In the genomic region with DNA sequence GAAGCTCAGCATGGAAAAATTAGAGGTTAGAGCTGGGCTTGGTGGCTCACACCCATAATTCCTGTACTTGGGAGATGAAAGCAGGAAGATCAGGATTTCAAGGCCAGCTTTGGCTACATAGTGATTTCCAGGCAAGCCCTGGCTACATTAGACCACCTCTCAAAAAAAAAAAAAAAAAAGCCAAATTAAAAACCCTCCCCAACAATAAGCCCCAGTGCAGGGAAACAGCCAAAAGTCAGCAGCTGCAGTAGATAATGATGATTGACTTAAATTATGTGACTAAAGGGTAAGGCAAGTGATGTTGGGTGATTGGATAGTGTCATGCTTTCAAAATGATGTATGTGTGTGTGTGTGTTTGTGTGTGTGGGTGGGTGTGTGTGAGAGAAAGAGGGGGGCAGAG, we compare ENCODE assay signal across 20 mouse cellular contexts. TPM values are rescaled to one million over a fixed set of nuclear protein-coding genes. Genes with fewer than 3 reads are reported as not detected.
DNase-seq lines count a peak whose midpoint lies in the region; ATAC-seq lines count a peak whose summit lies in the region.
"Had no signal": no experiment of that assay in that cellular context is flagged by ENCODE, and none has a peak within 500 bp of the region (broad histone marks: within the 10 kb centered on the region; RNA-seq: fewer than 3 reads in every experiment).

No protein-coding gene starts in this region.

- no peaks in the 10 kb centered on the region for H3K9me3 ChIP-seq in megakaryocyte, embryonic 14.5 days
- no peaks in the 10 kb centered on the region for H3K9me3 ChIP-seq in liver, embryonic 15.5 days (replicated peaks)
- H3K9me3 ChIP-seq: embryonic facial prominence, embryonic 13.5 days; forebrain, embryonic 12.5 days; G1E; heart, embryonic 15.5 days; hindbrain, embryonic 13.5 days had no signal

- no peak overlapping the region for H3K9ac ChIP-seq in liver, embryonic 15.5 days
- H3K9ac ChIP-seq: embryonic facial prominence, embryonic 13.5 days; forebrain, embryonic 12.5 days; heart, embryonic 15.5 days; hindbrain, embryonic 13.5 days had no signal

- H3K36me3 ChIP-seq in megakaryocyte, embryonic 14.5 days (replicated peaks; ENCODE audit: low read length) = peaks cover 35% of the 10 kb centered on the region
- H3K36me3 ChIP-seq in liver, embryonic 15.5 days (replicated peaks) = no peaks in the 10 kb centered on the region
- H3K36me3 ChIP-seq: embryonic facial prominence, embryonic 13.5 days; forebrain, embryonic 12.5 days; heart, embryonic 15.5 days; hindbrain, embryonic 13.5 days had no signal

- H3K27me3 ChIP-seq in megakaryocyte, embryonic 14.5 days (replicated peaks) = no peaks in the 10 kb centered on the region
- no peaks in the 10 kb centered on the region for H3K27me3 ChIP-seq in liver, embryonic 15.5 days
- H3K27me3 ChIP-seq: embryonic facial prominence, embryonic 13.5 days; forebrain, embryonic 12.5 days; heart, embryonic 15.5 days; hindbrain, embryonic 13.5 days had no signal

- no peak overlapping the region for H3K27ac ChIP-seq in liver, embryonic 15.5 days (replicated peaks)
- H3K27ac ChIP-seq: embryonic facial prominence, embryonic 13.5 days; forebrain, embryonic 12.5 days; heart, adult 2 months; heart, embryonic 15.5 days; hindbrain, embryonic 13.5 days had no signal

- ATAC-seq in megakaryocyte, adult 5-6 weeks (ENCODE audit: poor library complexity, severe bottlenecking) = no peak
- ATAC-seq in activated CD4-positive, CD25-positive, alpha-beta regulatory T cell, adult 4 months = peak; percentile 13
- no peak for ATAC-seq in liver, embryonic 15.5 days (ENCODE audit: insufficient read depth)
- ATAC-seq: forebrain, embryonic 16.5 days had no signal

- peaks cover 88% of the 10 kb centered on the region for H3K4me1 ChIP-seq in megakaryocyte, embryonic 14.5 days
- peaks cover 34% of the 10 kb centered on the region for H3K4me1 ChIP-seq in liver, embryonic 15.5 days (replicated peaks)
- H3K4me1 ChIP-seq: embryonic facial prominence, embryonic 13.5 days; heart, embryonic 15.5 days; hindbrain, embryonic 13.5 days had no signal

- H3K4me2 ChIP-seq in liver, embryonic 15.5 days = peak overlapping the region; percentile 37; the same call in 1 of the 2 replicates
- H3K4me2 ChIP-seq: embryonic facial prominence, embryonic 13.5 days; forebrain, embryonic 12.5 days; heart, embryonic 15.5 days; hindbrain, embryonic 13.5 days had no signal

- H3K4me3 ChIP-seq in megakaryocyte, embryonic 14.5 days (replicated peaks) = peak overlapping the region; percentile 78
- H3K4me3 ChIP-seq in liver, embryonic 15.5 days (replicated peaks) = no peak overlapping the region
- H3K4me3 ChIP-seq: embryonic facial prominence, embryonic 13.5 days; forebrain, embryonic 12.5 days; heart, adult 2 months; heart, embryonic 15.5 days; hindbrain, embryonic 13.5 days had no signal

- DNase-seq in layer of hippocampus, postnatal 10 days (ENCODE audit: low spot score in 2 of 2) = no peak
- DNase-seq in gastrocnemius, postnatal 10 days = no peak
- DNase-seq: adrenal gland, adult 8-10 months; adrenal gland, postnatal 36 days; cerebellum, adult 11 months; cerebellum, adult 8-10 months; cerebellum, postnatal 36 days; gastrocnemius, postnatal 14 days; heart, postnatal 14 days had no signal

RNA-seq across cellular contexts. Expression of a gene that starts 47.3 kb away (rescaled TPM):
- 106 and 312 TPM in 2 replicates for polyA plus RNA-seq in megakaryocyte, embryonic 14.5 days (2012; ENCODE audit: insufficient read depth, low replicate concordance)
- 28.0 and 28.8 TPM in 2 replicates for total RNA-seq in megakaryocyte, adult 5-6 weeks (2015)
- 35.5 and 59.3 TPM in 2 replicates for total RNA-seq in megakaryocyte, adult 5-6 weeks (2017)
- polyA plus RNA-seq in activated CD4-positive, CD25-positive, alpha-beta regulatory T cell, adult 4 months (2017; shearing (Covaris generic)) = 10 to 100 TPM; 39.4 to 46.8 TPM
- 14.9 and 16.5 TPM in 2 replicates for polyA plus RNA-seq in liver, embryonic 15.5 days (2015; fragmentation: Nextera tagmentation; extraction: Ambion mirVana)
- 10 to 100 TPM; 56.7 to 66.1 TPM for total RNA-seq in layer of hippocampus, postnatal 10 days (2021)
- 100 to 1,000 TPM; 219 to 233 TPM for total RNA-seq in gastrocnemius, postnatal 10 days (2021)

RNA-seq across cellular contexts. Expression of a gene that starts 59.1 kb away (rescaled TPM):
- polyA plus RNA-seq in megakaryocyte, embryonic 14.5 days (2012; ENCODE audit: insufficient read depth, low replicate concordance) = 210 and 238 TPM in 2 replicates
- total RNA-seq in megakaryocyte, adult 5-6 weeks (2015) = 359 and 397 TPM in 2 replicates
- total RNA-seq in megakaryocyte, adult 5-6 weeks (2017) = 89.0 and 112 TPM in 2 replicates
- 100 to 1,000 TPM; 179 to 195 TPM for polyA plus RNA-seq in activated CD4-positive, CD25-positive, alpha-beta regulatory T cell, adult 4 months (2017; shearing (Covaris generic))
- 57.4 and 62.3 TPM in 2 replicates for polyA plus RNA-seq in liver, embryonic 15.5 days (2015; fragmentation: Nextera tagmentation; extraction: Ambion mirVana)
- 10 to 100 TPM; 15.8 to 16.3 TPM for total RNA-seq in layer of hippocampus, postnatal 10 days (2021)
- 10 to 100 TPM; 23.9 to 30.1 TPM for total RNA-seq in gastrocnemius, postnatal 10 days (2021)
